ENCODE assay signal across 16 mouse cellular contexts in the genomic region with DNA sequence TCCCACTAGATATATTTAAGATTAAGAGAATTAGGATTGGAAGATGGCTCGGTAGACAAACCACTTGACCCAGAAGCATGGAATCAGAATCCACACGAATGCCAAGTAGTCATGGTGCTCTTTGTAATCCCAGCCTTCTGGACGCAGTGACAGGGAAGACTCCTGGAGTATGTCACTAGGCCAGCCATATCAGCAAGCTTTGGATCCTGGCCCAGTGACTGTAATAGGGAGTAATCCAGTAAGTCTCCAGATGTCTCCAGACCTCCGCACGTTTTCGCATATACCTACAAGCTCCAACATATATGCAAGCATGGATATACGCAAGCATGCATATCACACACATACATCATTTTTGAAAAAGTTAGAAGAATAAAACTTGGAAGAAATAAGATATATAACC.
"Had no signal": no experiment of that assay in that cellular context is flagged by ENCODE, and none has a peak within 500 bp of the region (broad histone marks: within the 10 kb centered on the region; RNA-seq: fewer than 3 reads in every experiment).

No protein-coding gene starts in this region.

- H3K9ac ChIP-seq: limb, embryonic 12.5 days; limb, embryonic 15.5 days; liver, embryonic 14.5 days; liver, postnatal 0 days; lung, embryonic 14.5 days; midbrain, embryonic 12.5 days had no signal

- H3K9me3 ChIP-seq: limb, embryonic 12.5 days; limb, embryonic 15.5 days; midbrain, embryonic 12.5 days had no signal

- H3K4me1 ChIP-seq: limb, embryonic 12.5 days; limb, embryonic 15.5 days; midbrain, embryonic 12.5 days had no signal

- H3K27me3 ChIP-seq: limb, embryonic 12.5 days; limb, embryonic 15.5 days; midbrain, embryonic 12.5 days had no signal

- ATAC-seq: liver, postnatal 0 days; lung, postnatal 0 days; midbrain, embryonic 16.5 days had no signal

- H3K4me3 ChIP-seq: layer of hippocampus, adult 2 months; limb, embryonic 12.5 days; limb, embryonic 15.5 days; midbrain, embryonic 12.5 days had no signal

- DNase-seq: kidney, postnatal 25 days; layer of hippocampus, adult 9-11 months; liver, postnatal 0 days; lung, embryonic 14.5 days; thymus, adult 18-20 months; thymus, postnatal 36 days had no signal

- H3K27ac ChIP-seq: kidney, postnatal 0 days; layer of hippocampus, adult 2 months; limb, embryonic 12.5 days; limb, embryonic 15.5 days; liver, embryonic 14.5 days; macrophage; midbrain, embryonic 12.5 days had no signal

- H3K36me3 ChIP-seq: limb, embryonic 12.5 days; limb, embryonic 15.5 days; midbrain, embryonic 12.5 days had no signal

- H3K4me2 ChIP-seq: limb, embryonic 12.5 days; limb, embryonic 15.5 days; liver, embryonic 11.5 days; lung, embryonic 14.5 days; midbrain, embryonic 12.5 days had no signal
